7 mouse cellular contexts compared by ENCODE assay signal in genomic region chr6:30400716-30401115, GRCm38 (mm10). TPM values are rescaled to one million over a fixed set of nuclear protein-coding genes. Genes with fewer than 3 reads are reported as not detected.
A peak's percentile ranks its signal among the peaks of the same experiment; 100 is the strongest.
DNase-seq lines count a peak whose midpoint lies in the region; ATAC-seq and TF ChIP-seq lines count a peak whose summit lies in the region.

No protein-coding gene starts in this region.

- H3K4me2 ChIP-seq in limb, embryonic 13.5 days (replicated peaks) = peak overlapping the region; percentile 60
- peak overlapping the region; percentile 62 for H3K4me2 ChIP-seq in stomach, postnatal 0 days (replicated peaks; ENCODE audit: low read depth)

- no peak for TF ChIP-seq CTCF in stomach, postnatal 0 days (IDR thresholded peaks at IDR 0.05; ENCODE audit: low read depth)

- 11% methylated on average over 7 of the region's 7 CpGs for WGBS in forebrain, embryonic 10.5 days
- WGBS in limb, embryonic 13.5 days = 6% methylated on average over 7 of the region's 7 CpGs
- 3% methylated on average over 7 of the region's 7 CpGs for WGBS in stomach, postnatal 0 days

- peak overlapping the region; percentile 94 for H3K27ac ChIP-seq in forebrain, embryonic 10.5 days
- peak overlapping the region; percentile 96 for H3K27ac ChIP-seq in limb, embryonic 13.5 days
- H3K27ac ChIP-seq in stomach, postnatal 0 days (replicated peaks) = peak overlapping the region; percentile 94

- peak overlapping the region; percentile 86 for H3K4me3 ChIP-seq in forebrain, embryonic 10.5 days
- H3K4me3 ChIP-seq in limb, embryonic 13.5 days = peak overlapping the region; percentile 98
- peak overlapping the region; percentile 99 for H3K4me3 ChIP-seq in stomach, postnatal 0 days (ENCODE audit: low read depth, low read length)

- 0 out of 2 replicates have a peak, but pooled peaks cover 2% of the 10 kb centered on the region for H3K9me3 ChIP-seq in forebrain, embryonic 10.5 days
- no peaks in the 10 kb centered on the region for H3K9me3 ChIP-seq in limb, embryonic 13.5 days
- H3K9me3 ChIP-seq in stomach, postnatal 0 days (ENCODE audit: control insufficient read depth, low read length) = no peaks in the 10 kb centered on the region

- peaks cover 30% of the 10 kb centered on the region for H3K4me1 ChIP-seq in forebrain, embryonic 10.5 days
- peaks cover 8% of the 10 kb centered on the region for H3K4me1 ChIP-seq in limb, embryonic 13.5 days
- H3K4me1 ChIP-seq in stomach, postnatal 0 days (replicated peaks; ENCODE audit: control insufficient read depth, insufficient read depth) = no peaks in the 10 kb centered on the region

- peak; percentile 20 for DNase-seq in thymus, postnatal 14 days
- no peak for DNase-seq in thymus, adult 18-20 months
- no peak for DNase-seq in forebrain, embryonic 10.5 days (ENCODE audit: extremely low spot score, low spot score)
- DNase-seq in stomach, postnatal 0 days (ENCODE audit: low spot score) = no peak
- no peak for DNase-seq in cerebellum, postnatal 36 days
- no peak for DNase-seq in ovary, adult 18-20 months (ENCODE audit: low spot score)

- peak overlapping the region; percentile 70 for H3K9ac ChIP-seq in limb, embryonic 13.5 days
- peak overlapping the region; percentile 45 for H3K9ac ChIP-seq in stomach, postnatal 0 days (ENCODE audit: low read length)

- no peaks in the 10 kb centered on the region for H3K36me3 ChIP-seq in forebrain, embryonic 10.5 days (replicated peaks)
- H3K36me3 ChIP-seq in limb, embryonic 13.5 days = no peaks in the 10 kb centered on the region
- H3K36me3 ChIP-seq in stomach, postnatal 0 days (ENCODE audit: control insufficient read depth, insufficient read depth, low read length) = no peaks in the 10 kb centered on the region

- TF ChIP-seq EP300 in stomach, postnatal 0 days (optimal IDR thresholded peaks at IDR 0.05) = no peak

- ATAC-seq in limb, embryonic 13.5 days (ENCODE audit: low FRiP score, low read depth) = no peak
- ATAC-seq in stomach, postnatal 0 days (ENCODE audit: low FRiP score, low TSS enrichment) = no peak

- H3K27me3 ChIP-seq in forebrain, embryonic 10.5 days (ENCODE audit: poor library complexity, severe bottlenecking) = no peaks in the 10 kb centered on the region
- no peaks in the 10 kb centered on the region for H3K27me3 ChIP-seq in limb, embryonic 13.5 days
- no peaks in the 10 kb centered on the region for H3K27me3 ChIP-seq in stomach, postnatal 0 days (ENCODE audit: control insufficient read depth, insufficient read depth, low read length)

RNA-seq across cellular contexts. Expression of gene Klhdc10, which starts 1.0 kb away (rescaled TPM):
- 27.2 and 27.5 TPM in 2 replicates for polyA plus RNA-seq in forebrain, embryonic 10.5 days (2016; fragmentation: Nextera tagmentation; extraction: Ambion mirVana)
- polyA plus RNA-seq in limb, embryonic 13.5 days (2015; fragmentation: Nextera tagmentation; extraction: Ambion mirVana) = 29.4 and 31.7 TPM in 2 replicates
- polyA plus RNA-seq in stomach, postnatal 0 days (2015; fragmentation: Nextera tagmentation; extraction: Ambion mirVana) = 6.0 and 6.3 TPM in 2 replicates

RNA-seq across cellular contexts. Expression of gene Zc3hc1, which starts 9.9 kb away (rescaled TPM):
- polyA plus RNA-seq in forebrain, embryonic 10.5 days (2016; fragmentation: Nextera tagmentation; extraction: Ambion mirVana) = 82.8 and 86.1 TPM in 2 replicates
- polyA plus RNA-seq in limb, embryonic 13.5 days (2015; fragmentation: Nextera tagmentation; extraction: Ambion mirVana) = 77.7 and 83.9 TPM in 2 replicates
- 16.4 TPM in 2 replicates for polyA plus RNA-seq in stomach, postnatal 0 days (2015; fragmentation: Nextera tagmentation; extraction: Ambion mirVana)
